Mouse (Mus musculus) lung, postnatal 0 days (tissue): Measurements from ENCODE around the gene Dirc2. TPM values are rescaled to one million over a fixed set of nuclear protein-coding genes. Genes with fewer than 3 reads are reported as not detected.

Experiments
- ATAC-seq: fragments of 200-750 bp; cut with Nextera tagmentation; 2 replicates; pipeline ENCODE4 v1.8.0; 2017; ENCODE audit warnings: moderate library complexity
- DNase-seq: peaks from one replicate; pipeline ENCODE4 v3.0.0-alpha.2; 2016; ENCODE audit warnings: low spot score
- H3K27ac ChIP-seq: fragments of 300-500 bp; sonication (generic); 2 replicates; pipeline ENCODE4 v1.5.1; 2014; ENCODE audit warnings: antibody characterized with exemption, mild to moderate bottlenecking, low read length, mixed read lengths
- H3K27me3 ChIP-seq: fragments of 300-500 bp; sonication (generic); replicated peaks from 2 replicates; pipeline ENCODE4 v1.6.1; 2014; ENCODE audit warnings: low read length, mixed read lengths; ENCODE audit not compliant: insufficient read depth
- H3K36me3 ChIP-seq: fragments of 300-500 bp; sonication (generic); 2 replicates; pipeline ENCODE4 v1.6.1; 2014; ENCODE audit warnings: low read length, mixed read lengths; ENCODE audit not compliant: insufficient read depth
- H3K4me1 ChIP-seq: fragments of 300-500 bp; sonication (generic); 2 replicates; pipeline ENCODE4 v1.6.1; 2014; ENCODE audit warnings: antibody characterized with exemption, low read depth, low read length, mixed read lengths; ENCODE audit not compliant: insufficient read depth
- H3K4me2 ChIP-seq: fragments of 300-500 bp; sonication (generic); replicated peaks from 2 replicates; pipeline ENCODE4 v1.6.1; 2014; ENCODE audit warnings: low read depth, mild to moderate bottlenecking, low read length, moderate library complexity, mixed read lengths
- H3K4me3 ChIP-seq: fragments of 300-500 bp; sonication (generic); 2 replicates; pipeline ENCODE4 v1.5.1; 2014; ENCODE audit warnings: low read depth, low read length
- H3K9ac ChIP-seq: fragments of 300-500 bp; sonication (generic); replicated peaks from 2 replicates; pipeline ENCODE4 v1.6.1; 2014; ENCODE audit warnings: low read depth, mild to moderate bottlenecking
- H3K9me3 ChIP-seq: fragments of 300-500 bp; sonication (generic); 2 replicates; pipeline ENCODE4 v1.6.1; 2016; ENCODE audit warnings: low read length, mixed read lengths
- CTCF ChIP-seq: IDR thresholded peaks from 2 replicates; pipeline ENCODE4 v1.5.1; 2016; ENCODE audit warnings: antibody characterized with exemption, mild to moderate bottlenecking
- EP300 ChIP-seq: IDR thresholded peaks from 2 replicates; pipeline ENCODE4 v1.6.1; 2016; ENCODE audit warnings: antibody characterized with exemption, mild to moderate bottlenecking, control low read depth
- WGBS: fragments of 180-500 bp; shearing (Covaris S2); extraction: QIAGEN DNeasy Blood & Tissue Kit; methylation state at CpG from one replicate; pipeline ENCODE4 v1.1.7; 2014; 5-methylcytosine and 5-hydroxymethylcytosine counted together
- polyA plus RNA-seq: library from polyadenylated mRNA; unstranded; fragments of >200 nt; fragmentation: Nextera tagmentation; extraction: Ambion mirVana; gene quantifications from 2 replicates; pipeline ENCODE4 v1.2.1, GENCODE M21; 2015

Dirc2 gene
- polyA plus RNA-seq, 1 experiment from 2014 or later, result 18.0 TPM

DNA sequence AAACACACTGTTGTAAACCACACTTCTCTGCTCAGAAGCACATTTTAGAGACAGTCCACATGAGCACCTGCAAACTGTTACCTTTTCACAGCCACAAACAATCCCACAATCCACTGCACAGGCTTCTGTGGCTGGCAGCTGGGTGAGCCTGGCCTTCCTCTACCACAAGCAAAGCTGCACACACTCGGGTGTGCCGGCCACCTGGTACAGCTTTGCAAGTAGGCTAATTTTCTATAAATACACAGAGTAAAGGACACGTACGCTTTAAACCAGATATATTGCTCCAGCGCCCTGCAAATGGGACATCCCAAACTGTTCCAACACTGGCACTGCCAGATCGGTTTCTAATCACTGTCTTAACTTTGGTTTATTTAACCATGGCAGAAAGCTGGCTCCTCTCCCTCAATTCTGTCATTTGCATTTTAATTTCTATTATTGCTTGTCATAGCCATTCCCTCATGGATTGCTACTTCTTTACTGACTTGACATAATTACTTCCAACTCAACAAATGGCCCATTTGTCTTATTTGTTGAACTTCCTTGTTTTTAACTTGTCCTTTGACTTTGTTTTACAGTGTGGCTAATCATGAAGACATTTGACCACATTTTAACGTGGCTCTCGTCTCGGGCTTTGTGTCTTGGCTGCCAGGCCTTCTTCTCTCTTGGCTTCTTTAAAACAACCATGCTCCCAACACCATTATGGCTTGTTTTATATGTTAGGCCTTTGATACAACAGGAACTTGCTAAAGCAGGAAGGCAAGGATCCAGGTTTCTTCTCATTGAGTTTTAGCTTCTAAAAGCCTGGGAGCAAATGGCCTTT is 21.5 kb downstream of the Dirc2 start:
- WGBS, result 79% methylated on average over 9 of the region's 9 CpGs
- H3K4me2 ChIP-seq, result no peak overlapping the region
- no peaks in the 10 kb centered on the region for H3K4me1 ChIP-seq
- H3K9me3 ChIP-seq, result no peaks in the 10 kb centered on the region
- no peak for DNase-seq
- ATAC-seq, result no peak
- H3K4me3 ChIP-seq, result no peak overlapping the region
- no peak overlapping the region for H3K27ac ChIP-seq
- H3K9ac ChIP-seq, result no peak overlapping the region
- TF ChIP-seq EP300 (no peak), CTCF (no peak)
- no peaks in the 10 kb centered on the region for H3K27me3 ChIP-seq
- H3K36me3 ChIP-seq, result no peaks in the 10 kb centered on the region

DNA sequence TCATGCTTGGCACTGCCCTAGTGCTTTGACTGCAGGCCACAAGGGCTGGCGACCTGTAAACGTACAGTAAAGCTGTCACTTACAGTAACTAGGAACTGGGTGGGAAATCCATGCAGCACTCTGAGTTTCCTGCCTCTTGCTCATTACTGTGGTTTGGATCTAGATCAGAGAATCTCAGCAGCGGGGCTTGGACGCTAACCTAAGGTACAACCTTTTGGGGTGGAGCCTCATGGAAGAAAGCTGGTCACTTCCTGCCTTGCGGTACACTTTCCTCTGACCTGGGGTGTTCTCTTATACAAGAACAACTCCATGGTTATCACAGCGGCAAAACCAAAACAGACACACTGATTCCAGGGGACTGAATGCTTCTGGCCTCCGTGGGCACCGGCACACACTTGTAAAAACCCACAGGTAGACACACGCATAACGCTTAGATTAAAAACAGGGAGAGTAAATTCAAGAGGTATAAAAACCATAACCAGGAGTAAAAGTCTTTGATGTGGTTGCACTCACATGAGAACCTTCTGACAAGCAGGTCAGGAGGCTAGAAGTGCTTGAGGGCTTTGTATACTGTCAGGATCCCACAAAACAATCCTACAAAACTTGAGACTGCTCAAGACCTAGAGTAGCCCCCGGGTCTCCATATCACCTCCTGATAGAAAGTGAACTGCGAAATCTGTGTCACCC is 26.8 kb downstream of the Dirc2 start:
- H3K27me3 ChIP-seq, result no peaks in the 10 kb centered on the region
- ATAC-seq, result no peak

DNA sequence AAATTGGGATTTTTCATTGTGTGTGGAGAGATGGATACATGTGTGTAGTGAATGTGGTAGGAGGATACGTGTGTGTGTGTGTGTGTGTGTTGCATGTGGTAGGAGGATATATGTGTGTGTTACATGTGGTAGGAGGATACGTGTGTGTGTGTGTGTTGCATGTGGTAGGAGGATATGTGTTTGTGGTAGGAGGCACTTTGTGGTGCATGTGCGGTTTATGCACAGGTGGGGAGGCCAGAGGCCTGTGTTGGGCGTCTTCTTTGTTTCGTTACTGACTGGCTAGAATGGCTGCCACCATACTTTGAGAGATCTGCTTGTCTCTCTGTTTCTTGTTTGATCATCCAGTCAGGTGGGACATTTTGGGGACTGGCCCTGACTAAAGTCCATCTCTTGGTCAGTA is 27.5 kb downstream of the Dirc2 start:
- DNase-seq, result no peak
- Histone ChIP-seq H3K4me2 (no peak overlapping the region), H3K27me3 (no peaks in the 10 kb centered on the region), H3K27ac (no peak overlapping the region), H3K36me3 (no peaks in the 10 kb centered on the region), H3K9me3 (no peaks in the 10 kb centered on the region), H3K4me1 (no peaks in the 10 kb centered on the region), H3K9ac (no peak overlapping the region), H3K4me3 (no peak overlapping the region)
- 93% methylated on average over 5 of the region's 5 CpGs for WGBS
- TF ChIP-seq EP300 (no peak), CTCF (no peak)
- no peak for ATAC-seq

More for the DNA sequence above, 26.8 kb downstream of the Dirc2 start:
- TF ChIP-seq CTCF (no peak), EP300 (no peak)
- H3K4me1 ChIP-seq, result no peaks in the 10 kb centered on the region
- H3K9me3 ChIP-seq, result no peaks in the 10 kb centered on the region
- H3K4me2 ChIP-seq, result no peak overlapping the region
- H3K9ac ChIP-seq, result no peak overlapping the region
- 80% methylated on average over 12 of the region's 12 CpGs for WGBS
- H3K4me3 ChIP-seq, result no peak overlapping the region
- no peaks in the 10 kb centered on the region for H3K36me3 ChIP-seq
- H3K27ac ChIP-seq, result no peak overlapping the region
- DNase-seq, result no peak

DNA sequence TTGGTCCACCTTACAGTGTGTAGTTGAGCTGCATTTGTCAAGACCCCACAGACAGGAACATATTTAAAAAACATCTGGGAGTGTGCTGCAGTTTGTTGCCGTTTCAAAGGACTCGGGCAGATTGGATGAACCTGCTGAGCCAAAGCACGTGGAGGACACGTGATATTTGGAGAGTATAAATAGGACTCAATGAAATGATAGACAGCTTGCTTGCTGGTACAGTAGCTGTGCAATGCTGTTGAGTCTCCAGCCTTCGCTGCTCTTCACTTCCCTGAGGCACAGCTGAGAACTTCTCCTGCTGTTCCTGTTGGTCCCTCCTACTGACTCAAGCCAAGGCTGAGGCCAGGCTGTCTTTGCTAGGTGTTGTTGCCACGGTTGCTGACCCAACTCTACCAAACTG is 28.2 kb downstream of the Dirc2 start:
- Histone ChIP-seq H3K27ac (no peak overlapping the region), H3K4me2 (no peak overlapping the region), H3K9ac (no peak overlapping the region), H3K4me1 (no peaks in the 10 kb centered on the region), H3K4me3 (no peak overlapping the region), H3K9me3 (no peaks in the 10 kb centered on the region), H3K27me3 (no peaks in the 10 kb centered on the region), H3K36me3 (no peaks in the 10 kb centered on the region)
- WGBS, result 76% methylated on average over 6 of the region's 6 CpGs
- TF ChIP-seq CTCF (no peak), EP300 (no peak)
- DNase-seq (no peak), ATAC-seq (no peak)

DNA sequence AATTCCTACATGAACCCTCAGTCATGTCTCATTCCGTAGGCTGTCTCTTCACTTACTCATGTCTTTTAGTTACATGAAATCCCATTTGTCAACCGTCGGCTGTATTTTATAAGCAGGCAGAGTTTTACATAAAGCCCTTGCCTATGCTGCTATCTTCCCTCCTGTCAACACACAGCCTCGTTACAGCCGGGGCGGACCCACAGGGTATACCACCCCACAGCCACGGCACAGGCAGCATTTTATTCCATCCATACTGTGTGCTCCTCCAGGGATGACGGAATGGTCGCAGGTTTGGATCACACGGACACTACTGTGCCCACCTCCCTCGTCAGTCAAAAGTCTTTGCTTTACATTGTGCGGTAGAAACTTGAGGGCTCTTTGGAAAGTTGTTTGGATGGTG is 28.8 kb downstream of the Dirc2 start:
- H3K36me3 ChIP-seq, result no peaks in the 10 kb centered on the region
- H3K9ac ChIP-seq, result no peak overlapping the region
- H3K4me1 ChIP-seq, result no peaks in the 10 kb centered on the region
- DNase-seq (no peak), ATAC-seq (no peak)
- TF ChIP-seq CTCF (no peak), EP300 (no peak)
- WGBS, result 62% methylated on average over 12 of the region's 12 CpGs
- no peak overlapping the region for H3K27ac ChIP-seq
- H3K4me3 ChIP-seq, result no peak overlapping the region
- no peaks in the 10 kb centered on the region for H3K27me3 ChIP-seq
- H3K9me3 ChIP-seq, result no peaks in the 10 kb centered on the region
- H3K4me2 ChIP-seq, result no peak overlapping the region

DNA sequence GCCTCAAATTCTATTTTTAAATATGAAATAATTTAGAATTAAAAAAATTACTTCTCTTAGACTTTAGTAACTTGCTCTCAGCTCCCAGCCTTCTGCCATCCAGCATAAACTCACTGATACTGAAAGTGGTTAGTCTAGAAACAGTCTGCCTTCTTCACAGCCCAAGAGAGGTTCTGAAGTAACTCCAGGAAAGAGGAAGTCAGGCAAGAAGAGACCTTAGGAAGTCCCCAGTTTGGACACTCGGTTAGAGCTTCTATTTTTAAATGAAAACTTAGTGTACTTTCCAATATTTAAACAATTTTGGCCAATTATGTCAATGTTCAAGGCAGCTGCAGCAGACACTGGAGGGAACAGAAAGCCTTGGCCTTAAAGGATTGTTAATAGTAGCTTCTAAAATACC is 29.6 kb downstream of the Dirc2 start:
- 22% methylated on average over 1 of the region's 1 CpGs for WGBS

More for the DNA sequence above, 29.6 kb downstream of the Dirc2 start:
- Histone ChIP-seq H3K9ac (no peak overlapping the region), H3K27me3 (no peaks in the 10 kb centered on the region), H3K4me1 (no peaks in the 10 kb centered on the region), H3K36me3 (no peaks in the 10 kb centered on the region), H3K4me3 (no peak overlapping the region), H3K9me3 (no peaks in the 10 kb centered on the region), H3K4me2 (no peak overlapping the region), H3K27ac (no peak overlapping the region)
- TF ChIP-seq EP300, result no peak
- TF ChIP-seq CTCF, result no peak
- DNase-seq (peak; percentile 47), ATAC-seq (no peak)
